Mouse (Mus musculus) small intestine, adult 2 months (tissue): Measurements from ENCODE around the gene Ddx10.

Source experiments
- CTCF ChIP-seq: fragments of 200-500 bp; IDR thresholded peaks from 2 replicates; pipeline ENCODE4 v1.5.1; 2012; ENCODE audit warnings: low read depth, mild to moderate bottlenecking, control low read depth, inconsistent platforms, low read length, moderate library complexity, mixed read lengths; ENCODE audit not compliant: insufficient replicate concordance, insufficient read length; ENCODE audit errors: extremely low read depth
- POLR2A ChIP-seq: fragments of 200-500 bp; IDR thresholded peaks from 2 replicates; pipeline ENCODE4 v1.6.1; 2012; ENCODE audit warnings: low read depth, mild to moderate bottlenecking, control low read depth, inconsistent platforms, low read length, moderate library complexity

DNA sequence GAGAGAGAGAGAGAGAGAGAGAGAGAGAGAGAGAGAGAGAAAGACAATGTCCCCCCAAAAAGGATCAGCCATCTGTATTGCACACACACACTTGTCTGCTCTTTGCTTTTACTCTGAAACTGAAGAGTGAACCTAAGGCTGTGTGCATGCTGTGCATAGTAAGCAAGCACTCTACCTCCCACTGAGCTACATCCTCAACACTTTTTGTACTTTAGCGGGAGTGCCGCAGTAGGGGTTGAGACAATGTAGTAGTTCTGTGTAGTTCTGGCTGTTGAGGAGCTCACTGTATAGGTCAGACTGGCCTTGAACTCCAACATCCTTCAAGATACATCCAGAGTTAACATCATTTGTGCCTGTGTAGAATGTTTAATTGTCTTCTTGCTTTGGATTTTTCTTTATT, 17.7 kb upstream of the Ddx10 start:
- TF ChIP-seq CTCF (no peak), POLR2A (no peak)
